Mouse (Mus musculus) kidney, adult 9 months (tissue): ENCODE measurements around the gene Xylt1.

Experiments used
- DNase-seq: peaks from one replicate; pipeline ENCODE4 v3.0.0; 2022

Gene Xylt1

GRCm38 (mm10) chr7:117524430-117525214 is 143.8 kb downstream of the Xylt1 start:
- no peak for DNase-seq

GRCm38 (mm10) chr7:117525678-117526077 is 144.9 kb downstream of the Xylt1 start:
- no peak for DNase-seq

- DNase-seq: no peak
Observed at GRCm38 (mm10) chr7:117526570-117526969, 145.8 kb downstream of the Xylt1 start.

- no peak for DNase-seq
Observed at GRCm38 (mm10) chr7:117529787-117530655, 149.2 kb downstream of the Xylt1 start.

GRCm38 (mm10) chr7:117532651-117533050 is 151.9 kb downstream of the Xylt1 start:
- peak; percentile 73 for DNase-seq

- no peak for DNase-seq
Observed at GRCm38 (mm10) chr7:117533164-117533563, 152.4 kb downstream of the Xylt1 start.

- DNase-seq: no peak
Observed at GRCm38 (mm10) chr7:117539931-117540330, 159.2 kb downstream of the Xylt1 start.

- DNase-seq: no peak
Observed at GRCm38 (mm10) chr7:117540413-117540812, 159.6 kb downstream of the Xylt1 start.

- no peak for DNase-seq
Observed at GRCm38 (mm10) chr7:117541056-117541455, 160.3 kb downstream of the Xylt1 start.

GRCm38 (mm10) chr7:117541681-117542080 is 160.9 kb downstream of the Xylt1 start:
- DNase-seq: no peak

- peak; percentile 78 for DNase-seq
Observed at GRCm38 (mm10) chr7:117543041-117543440, 162.3 kb downstream of the Xylt1 start.

- peak; percentile 87 for DNase-seq
Observed at GRCm38 (mm10) chr7:117544126-117544525, 163.3 kb downstream of the Xylt1 start.

- no peak for DNase-seq
Observed at GRCm38 (mm10) chr7:117548301-117548700, 167.5 kb downstream of the Xylt1 start.

- DNase-seq: no peak
Observed at GRCm38 (mm10) chr7:117550916-117551549, 170.3 kb downstream of the Xylt1 start.

GRCm38 (mm10) chr7:117553228-117553627 is 172.4 kb downstream of the Xylt1 start:
- no peak for DNase-seq

GRCm38 (mm10) chr7:117555735-117556134 is 175.0 kb downstream of the Xylt1 start:
- peak; percentile 35 for DNase-seq

GRCm38 (mm10) chr7:117558166-117558565 is 177.4 kb downstream of the Xylt1 start:
- peak; percentile 50 for DNase-seq

GRCm38 (mm10) chr7:117559051-117559450 is 178.3 kb downstream of the Xylt1 start:
- DNase-seq: no peak

GRCm38 (mm10) chr7:117563939-117564499 is 183.2 kb downstream of the Xylt1 start:
- DNase-seq: no peak

- no peak for DNase-seq
Observed at GRCm38 (mm10) chr7:117564627-117565026, 183.8 kb downstream of the Xylt1 start.

GRCm38 (mm10) chr7:117566115-117566514 is 185.3 kb downstream of the Xylt1 start:
- no peak for DNase-seq

GRCm38 (mm10) chr7:117566833-117567232 is 186.1 kb downstream of the Xylt1 start:
- no peak for DNase-seq

GRCm38 (mm10) chr7:117567252-117567651 is 186.5 kb downstream of the Xylt1 start:
- DNase-seq: no peak
